Mouse (Mus musculus): ENCODE results near the gene Fam234b.

- no peak for TF ChIP-seq CTCF (IDR thresholded peaks at IDR 0.05)
- TF ChIP-seq EP300 (IDR thresholded peaks at IDR 0.05) = no peak
These were observed 28.5 kb upstream of the Fam234b start for GRCm38 (mm10) chr6:135169246-135169645.

Data from lung, postnatal 0 days (tissue).